9 mouse cellular contexts compared by ENCODE assay signal in genomic region chr1:74857201-74857600, GRCm38 (mm10). TPM values are rescaled to one million over a fixed set of nuclear protein-coding genes. Genes with fewer than 3 reads are reported as not detected.
DNase-seq lines count a peak whose midpoint lies in the region; ATAC-seq and TF ChIP-seq lines count a peak whose summit lies in the region.
"Had no signal": no experiment of that assay in that cellular context is flagged by ENCODE, and none has a peak within 500 bp of the region (broad histone marks: within the 10 kb centered on the region; RNA-seq: fewer than 3 reads in every experiment).

No protein-coding gene starts in this region.

- peaks cover 18% of the 10 kb centered on the region for H3K4me1 ChIP-seq in forebrain, postnatal 0 days (ENCODE audit: insufficient read depth)
- H3K4me1 ChIP-seq in neural tube, embryonic 11.5 days (ENCODE audit: control insufficient read depth, insufficient read depth, low read length): peaks cover 20% of the 10 kb centered on the region

- H3K4me2 ChIP-seq in forebrain, postnatal 0 days (ENCODE audit: low read depth): peak overlapping the region; percentile 68
- H3K4me2 ChIP-seq in neural tube, embryonic 11.5 days (ENCODE audit: low read depth): peak overlapping the region; percentile 87

- H3K9ac ChIP-seq in forebrain, postnatal 0 days: peak overlapping the region; percentile 35; the same call in 1 of the 2 replicates
- no peak overlapping the region for H3K9ac ChIP-seq in neural tube, embryonic 11.5 days (ENCODE audit: low read length)
- H3K9ac ChIP-seq: limb, embryonic 15.5 days had no signal

- H3K4me3 ChIP-seq in forebrain, postnatal 0 days (ENCODE audit: low read depth, low read length): peak overlapping the region; percentile 79
- peak overlapping the region; percentile 73 for H3K4me3 ChIP-seq in neural tube, embryonic 11.5 days (ENCODE audit: low read depth, low read length)

- DNase-seq in kidney, postnatal 4 days: peak; percentile 16 to 18
- no peak for DNase-seq in kidney, adult 9 months
- DNase-seq in cerebellum, adult 9-11 months: peak; percentile 51
- no peak for DNase-seq in forebrain, postnatal 0 days
- no peak for DNase-seq in neural tube, embryonic 11.5 days (ENCODE audit: low spot score)
- DNase-seq in spleen, postnatal 14 days (ENCODE audit: low spot score in 2 of 2): no peak
- DNase-seq in testis, postnatal 10 days (ENCODE audit: low spot score): no peak
- no peak for DNase-seq in urinary bladder, postnatal 4 days (ENCODE audit: low spot score in 2 of 2)

- H3K36me3 ChIP-seq in forebrain, postnatal 0 days (ENCODE audit: insufficient read depth): no peaks in the 10 kb centered on the region
- H3K36me3 ChIP-seq in neural tube, embryonic 11.5 days (ENCODE audit: control insufficient read depth, insufficient read depth, low read length): no peaks in the 10 kb centered on the region
- H3K36me3 ChIP-seq: limb, embryonic 15.5 days had no signal

- 7% methylated on average over 20 of the region's 20 CpGs for WGBS in forebrain, postnatal 0 days
- under 1% methylated on average over 20 of the region's 20 CpGs for WGBS in neural tube, embryonic 11.5 days

- no peak overlapping the region for H3K27ac ChIP-seq in forebrain, postnatal 0 days (ENCODE audit: low read depth, low read length)
- H3K27ac ChIP-seq in neural tube, embryonic 11.5 days (ENCODE audit: low read depth, low read length): no peak overlapping the region
- H3K27ac ChIP-seq: limb, embryonic 15.5 days had no signal

- no peaks in the 10 kb centered on the region for H3K9me3 ChIP-seq in forebrain, postnatal 0 days (ENCODE audit: low read length)
- no peaks in the 10 kb centered on the region for H3K9me3 ChIP-seq in neural tube, embryonic 11.5 days (ENCODE audit: control insufficient read depth, low read length)
- H3K9me3 ChIP-seq: limb, embryonic 15.5 days had no signal

- no peak for TF ChIP-seq CTCF in forebrain, postnatal 0 days (IDR thresholded peaks at IDR 0.05; ENCODE audit: low read depth)

- H3K27me3 ChIP-seq in forebrain, postnatal 0 days (ENCODE audit: insufficient read depth, low read length): peaks cover 6% of the 10 kb centered on the region
- H3K27me3 ChIP-seq in neural tube, embryonic 11.5 days (ENCODE audit: control insufficient read depth, insufficient read depth, low read length): peaks cover 19% of the 10 kb centered on the region

- ATAC-seq in forebrain, postnatal 0 days: no peak
- ATAC-seq in neural tube, embryonic 11.5 days (ENCODE audit: insufficient read depth, low FRiP score, low TSS enrichment): no peak

RNA-seq across cellular contexts. Expression of gene Cdk5r2, which starts 2.5 kb away (rescaled TPM):
- 24.2 and 27.2 TPM in 2 replicates for total RNA-seq in forebrain, postnatal 0 days (2014; rRNA removed)
- 9.7 and 10.0 TPM in 2 replicates for polyA plus RNA-seq in forebrain, postnatal 0 days (2015; fragmentation: Nextera tagmentation; extraction: Ambion mirVana)
- 4.0 and 4.5 TPM in 2 replicates for polyA plus RNA-seq in neural tube, embryonic 11.5 days (2014; fragmentation: Nextera tagmentation; extraction: Ambion mirVana)
- polyA plus RNA-seq: limb, embryonic 15.5 days had no signal

RNA-seq across cellular contexts. Expression of gene Fev, which starts 28.0 kb away (rescaled TPM):
- total RNA-seq in forebrain, postnatal 0 days (2014; rRNA removed): not detected in 2 replicates
- not detected in 2 replicates for polyA plus RNA-seq in forebrain, postnatal 0 days (2015; fragmentation: Nextera tagmentation; extraction: Ambion mirVana)
- 0.20 TPM in 1 of 2 replicates, not detected in the other for polyA plus RNA-seq in neural tube, embryonic 11.5 days (2014; fragmentation: Nextera tagmentation; extraction: Ambion mirVana)

RNA-seq across cellular contexts. Expression of gene Cryba2, which starts 35.7 kb away (rescaled TPM):
- not detected in 2 replicates for total RNA-seq in forebrain, postnatal 0 days (2014; rRNA removed)
- not detected in 2 replicates for polyA plus RNA-seq in forebrain, postnatal 0 days (2015; fragmentation: Nextera tagmentation; extraction: Ambion mirVana)
- polyA plus RNA-seq in neural tube, embryonic 11.5 days (2014; fragmentation: Nextera tagmentation; extraction: Ambion mirVana): not detected in 2 replicates

Comparison
In these comparisons a context has a peak if more than half of its experiments do, and no peak if none do; other contexts are left out.
1. DNase-seq: peak in kidney, postnatal 4 days (2 of 2) and cerebellum, adult 9-11 months (single experiment); none in kidney, adult 9 months (single experiment), forebrain, postnatal 0 days (single experiment), neural tube, embryonic 11.5 days (single experiment), spleen, postnatal 14 days (0 of 2), testis, postnatal 10 days (single experiment) and urinary bladder, postnatal 4 days (0 of 2).